In genomic region chr2:132587240-132587779, GRCm38 (mm10) we compare ENCODE assay signal across 8 mouse cellular contexts. TPM values are rescaled to one million over a fixed set of nuclear protein-coding genes. Genes with fewer than 3 reads are reported as not detected.
DNase-seq lines count a peak whose midpoint lies in the region; ATAC-seq lines count a peak whose summit lies in the region.

Gpcpd1 (minus strand) TSS chr2:132587729.

- ATAC-seq in lung, embryonic 16.5 days (ENCODE audit: low read depth) = no peak
- ATAC-seq in erythroblast, adult 5-6 weeks (replicated peaks; ENCODE audit: low FRiP score, poor library complexity, severe bottlenecking) = no peak
- ATAC-seq in limb, embryonic 11.5 days (ENCODE audit: insufficient number of reproducible peaks, low FRiP score, low TSS enrichment, low read depth) = no peak
- ATAC-seq in stomach, embryonic 14.5 days (ENCODE audit: insufficient number of reproducible peaks, insufficient read depth, low FRiP score, low read depth) = no peak

- H3K36me3 ChIP-seq in lung, embryonic 16.5 days (ENCODE audit: control insufficient read depth, insufficient read depth, low read length) = no peaks in the 10 kb centered on the region
- H3K36me3 ChIP-seq in limb, embryonic 11.5 days (ENCODE audit: control insufficient read depth, insufficient read depth, low read length) = no peaks in the 10 kb centered on the region
- H3K36me3 ChIP-seq in stomach, embryonic 14.5 days (ENCODE audit: control insufficient read depth, insufficient read depth, low read length) = no peaks in the 10 kb centered on the region

- no peaks in the 10 kb centered on the region for H3K27me3 ChIP-seq in lung, embryonic 16.5 days (ENCODE audit: control insufficient read depth, insufficient read depth, low read depth, low read length)
- H3K27me3 ChIP-seq in limb, embryonic 11.5 days (ENCODE audit: control insufficient read depth, insufficient read depth, low read length) = no peaks in the 10 kb centered on the region
- no peaks in the 10 kb centered on the region for H3K27me3 ChIP-seq in stomach, embryonic 14.5 days (ENCODE audit: control insufficient read depth, insufficient read depth, low read length)

- no peak for DNase-seq in lung, postnatal 4 days
- DNase-seq in heart, postnatal 10 days = no peak
- DNase-seq in limb, embryonic 11.5 days (ENCODE audit: low spot score) = no peak
- no peak for DNase-seq in retina, embryonic 14.5 days (ENCODE audit: low spot score)
- no peak for DNase-seq in cerebellum, postnatal 14 days

- no peak within 1 kb of the TSS for H3K9ac ChIP-seq in lung, embryonic 16.5 days (ENCODE audit: low read length)
- H3K9ac ChIP-seq in limb, embryonic 11.5 days (ENCODE audit: low read length) = no peak within 1 kb of the TSS
- H3K9ac ChIP-seq in stomach, embryonic 14.5 days (replicated peaks; ENCODE audit: low read depth, low read length) = no peak within 1 kb of the TSS

- no peaks in the 10 kb centered on the region for H3K9me3 ChIP-seq in lung, embryonic 16.5 days (ENCODE audit: control insufficient read depth, low read length)
- no peaks in the 10 kb centered on the region for H3K9me3 ChIP-seq in limb, embryonic 11.5 days (ENCODE audit: control insufficient read depth, low read length)
- H3K9me3 ChIP-seq in stomach, embryonic 14.5 days (ENCODE audit: control insufficient read depth, low read depth, low read length) = no peaks in the 10 kb centered on the region

- H3K27ac ChIP-seq in lung, embryonic 16.5 days (ENCODE audit: low read length) = no peak within 1 kb of the TSS
- no peak within 1 kb of the TSS for H3K27ac ChIP-seq in limb, embryonic 11.5 days (replicated peaks; ENCODE audit: low read depth, low read length)
- no peak within 1 kb of the TSS for H3K27ac ChIP-seq in stomach, embryonic 14.5 days (ENCODE audit: low read length)

- intact Hi-C loops in heart, postnatal 10 days (cut with DNase I) = no loop called here

- no peak within 1 kb of the TSS for H3K4me3 ChIP-seq in lung, embryonic 16.5 days (ENCODE audit: low read length)
- H3K4me3 ChIP-seq in limb, embryonic 11.5 days (ENCODE audit: low read depth, low read length) = no peak within 1 kb of the TSS
- H3K4me3 ChIP-seq in stomach, embryonic 14.5 days (ENCODE audit: low read depth, low read length) = no peak within 1 kb of the TSS

- 88% methylated on average over 7 of the region's 7 CpGs for WGBS in lung, embryonic 16.5 days
- 96% methylated on average over 7 of the region's 7 CpGs for WGBS in limb, embryonic 11.5 days
- WGBS in stomach, embryonic 14.5 days = 90% methylated on average over 7 of the region's 7 CpGs

- H3K4me2 ChIP-seq in lung, embryonic 16.5 days (ENCODE audit: low read depth, low read length) = no peak within 1 kb of the TSS
- H3K4me2 ChIP-seq in limb, embryonic 11.5 days (ENCODE audit: low read depth, severe bottlenecking) = no peak within 1 kb of the TSS
- H3K4me2 ChIP-seq in stomach, embryonic 14.5 days (replicated peaks; ENCODE audit: low read depth, low read length) = no peak within 1 kb of the TSS

- H3K4me1 ChIP-seq in lung, embryonic 16.5 days (replicated peaks; ENCODE audit: control insufficient read depth, insufficient read depth, low read length) = peaks cover 5% of the 10 kb centered on the region
- no peaks in the 10 kb centered on the region for H3K4me1 ChIP-seq in limb, embryonic 11.5 days (ENCODE audit: control insufficient read depth, insufficient read depth, low read length)
- 0 out of 2 replicates have a peak, but pooled peaks cover 2% of the 10 kb centered on the region for H3K4me1 ChIP-seq in stomach, embryonic 14.5 days (ENCODE audit: control insufficient read depth, insufficient read depth, low read length)

RNA-seq across cellular contexts. Expression of gene Gpcpd1, which starts in this region (rescaled TPM):
- polyA plus RNA-seq in lung, embryonic 16.5 days (2015; fragmentation: Nextera tagmentation; extraction: Ambion mirVana) = 28.7 and 31.3 TPM in 2 replicates
- 1,227 and 1,267 TPM in 2 replicates for total RNA-seq in erythroblast, adult 5-6 weeks (2015; ENCODE audit: low replicate concordance)
- 1,445 and 1,475 TPM in 2 replicates for total RNA-seq in erythroblast, adult 5-6 weeks (2017; ENCODE audit: low replicate concordance)
- total RNA-seq in heart, postnatal 10 days (2021) = 100 to 1,000 TPM; 118 to 190 TPM
- polyA plus RNA-seq in limb, embryonic 11.5 days (2014; fragmentation: Nextera tagmentation; extraction: Ambion mirVana) = 25.8 and 31.9 TPM in 2 replicates
- polyA plus RNA-seq in stomach, embryonic 14.5 days (2014; fragmentation: Nextera tagmentation; extraction: Ambion mirVana) = 41.3 and 47.4 TPM in 2 replicates

Comparison
In these comparisons a context has a peak if more than half of its experiments do, and no peak if none do; other contexts are left out.
1. RNA of gene Gpcpd1 (total RNA-seq): 1,227 to 1,475 TPM in erythroblast, adult 5-6 weeks; 118 to 190 TPM in heart, postnatal 10 days; every median in the first group is over 4 times any median in the second.